Mouse (Mus musculus) heart, adult 2 months (tissue): ENCODE measurements at regions not wholly inside any gene's neighbourhood (a gene's known extent, or its start where the extent isn't known, plus 50 kb on each side); places are given as distances from the start of the nearest gene placed in this dataset.

Source experiments
- CTCF ChIP-seq: fragments of 200-600 bp; IDR thresholded peaks from 2 replicates; pipeline ENCODE4 v1.8.1; 2022; ENCODE audit warnings: antibody characterized with exemption, mild to moderate bottlenecking, moderate library complexity
- POLR2A ChIP-seq: fragments of 200-500 bp; IDR thresholded peaks from 2 replicates; pipeline ENCODE4 v1.6.1; 2011; ENCODE audit warnings: mild to moderate bottlenecking, low read depth, low read length, control low read depth; ENCODE audit not compliant: insufficient read depth

DNA sequence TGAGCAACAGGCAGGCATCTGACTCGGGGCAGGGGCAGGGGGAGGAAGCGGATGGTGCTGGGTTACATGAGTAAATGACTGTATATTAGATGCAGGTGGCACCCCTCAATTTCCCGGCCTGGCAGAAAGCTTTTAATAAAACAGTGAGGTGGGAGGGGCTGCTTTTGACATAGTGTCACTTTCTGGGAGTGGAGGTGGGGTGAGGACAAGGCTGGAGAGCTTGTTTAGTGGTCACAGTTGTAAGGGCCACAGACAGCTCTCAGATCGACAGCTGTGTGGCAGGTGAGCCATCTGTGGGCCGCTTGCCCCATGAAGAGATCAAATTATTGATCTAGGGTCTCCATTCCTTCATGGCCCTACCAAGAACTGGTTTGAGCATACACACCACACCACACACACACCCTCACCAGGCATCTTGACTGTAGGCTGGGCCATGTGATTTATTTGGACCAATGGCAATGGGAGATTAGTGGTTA, 431.9 kb downstream of the Ccdc171 start:
- TF ChIP-seq POLR2A (no peak), CTCF (no peak)
